Mouse (Mus musculus) CD4-positive, CD25-positive, alpha-beta regulatory T cell, adult 9 weeks (primary cell): ENCODE data around the gene Tfrc. TPM values are rescaled to one million over a fixed set of nuclear protein-coding genes. Genes with fewer than 3 reads are reported as not detected.

Source experiments
- polyA plus RNA-seq: library from polyadenylated mRNA; unstranded; fragments of 100-300 nt; shearing (Covaris generic); gene quantifications from one replicate; pipeline ENCODE4 v1.2.1, GENCODE M21; 2017

Tfrc gene
- polyA plus RNA-seq, result 38.9 TPM

GRCm38 (mm10) chr16:32608712-32609400 is at the start of gene Tfrc:
Gene Tfrc (plus strand): TSS chr16:32608920.

GRCm38 (mm10) chr16:32643661-32644061 is 34.9 kb downstream of the Tfrc start, which contains the start of gene Tnk2:
Gene Tnk2 (plus strand): TSS chr16:32643874.

Other genes starting within 250 kb of the Tfrc start
- not detected for gene Tm4sf19, start 208.4 kb upstream of the Tfrc start, polyA plus RNA-seq
- gene Tctex1d2, start 189.2 kb upstream of the Tfrc start, polyA plus RNA-seq, result 4.4 TPM
- 15.5 TPM for gene Pcyt1a, start 178.0 kb upstream of the Tfrc start, polyA plus RNA-seq
- 0.15 TPM for gene Slc51a, start 121.0 kb upstream of the Tfrc start, polyA plus RNA-seq
- gene Zdhhc19, start 112.7 kb upstream of the Tfrc start, polyA plus RNA-seq, result not detected
- gene Tnk2, start 35.0 kb downstream of the Tfrc start, polyA plus RNA-seq, result 13.9 TPM
- gene Muc4, start 127.0 kb downstream of the Tfrc start, polyA plus RNA-seq, result not detected
- gene Muc20, start 188.5 kb downstream of the Tfrc start, polyA plus RNA-seq, result 0.27 TPM
- gene Smbd1, start 201.6 kb downstream of the Tfrc start, polyA plus RNA-seq, result not detected